Mouse (Mus musculus): ENCODE measurements around the gene Emp3. TPM values are rescaled to one million over a fixed set of nuclear protein-coding genes. Genes with fewer than 3 reads are reported as not detected.

Gene Emp3
- polyA plus RNA-seq, 1 experiment from 2014 or later = 182 TPM

- no peak overlapping the region for H3K9ac ChIP-seq (ENCODE audit: low read depth, low read length)
- WGBS = 14% methylated on average over 19 of the region's 23 CpGs
- no peak overlapping the region for H3K27ac ChIP-seq (ENCODE audit: low read depth, low read length)
- no peaks in the 10 kb centered on the region for H3K27me3 ChIP-seq (ENCODE audit: control insufficient read depth, insufficient read depth, low read length)
- no peaks in the 10 kb centered on the region for H3K36me3 ChIP-seq (ENCODE audit: control insufficient read depth, insufficient read depth, low read length)
- H3K4me3 ChIP-seq (ENCODE audit: low read length) = peak overlapping the region; percentile 6; the same call in 1 of the 2 replicates
- peak overlapping the region; percentile 30 for H3K4me2 ChIP-seq (replicated peaks; ENCODE audit: low read depth, low read length)
- no peak for ATAC-seq (ENCODE audit: low FRiP score, low TSS enrichment)
- peaks cover 6% of the 10 kb centered on the region; the same call in 1 of the 2 replicates for H3K4me1 ChIP-seq (ENCODE audit: control insufficient read depth, insufficient read depth, low read length)
- H3K9me3 ChIP-seq (ENCODE audit: control insufficient read depth, low read length) = 0 out of 2 replicates have a peak, but pooled peaks cover 4% of the 10 kb centered on the region
Observed at GRCm38 (mm10) chr7:45928626-45929295, 7.6 kb upstream of the Emp3 start.

GRCm38 (mm10) chr7:45924429-45924816 lies 3.2 kb upstream of the Emp3 start:
- 7% methylated on average over 14 of the region's 14 CpGs for WGBS
- Histone ChIP-seq H3K9me3 (ENCODE audit: control insufficient read depth, low read length) (0 out of 2 replicates have a peak, but pooled peaks cover 4% of the 10 kb centered on the region), H3K27me3 (ENCODE audit: control insufficient read depth, insufficient read depth, low read length) (no peaks in the 10 kb centered on the region), H3K9ac (ENCODE audit: low read depth, low read length) (peak overlapping the region; percentile 56; the same call in 1 of the 2 replicates), H3K27ac (ENCODE audit: low read depth, low read length) (peak overlapping the region; percentile 90), H3K4me3 (ENCODE audit: low read length) (peak overlapping the region; percentile 40), H3K36me3 (ENCODE audit: control insufficient read depth, insufficient read depth, low read length) (no peaks in the 10 kb centered on the region), H3K4me1 (ENCODE audit: control insufficient read depth, insufficient read depth, low read length) (peaks cover 35% of the 10 kb centered on the region), H3K4me2 (replicated peaks; ENCODE audit: low read depth, low read length) (peak overlapping the region; percentile 68)
- ATAC-seq (ENCODE audit: low FRiP score, low TSS enrichment) = no peak; the same call in 1 of the 2 replicates

- Histone ChIP-seq H3K27me3 (ENCODE audit: control insufficient read depth, insufficient read depth, low read length) (no peaks in the 10 kb centered on the region), H3K9ac (ENCODE audit: low read depth, low read length) (peak within 1 kb of the TSS; percentile 56; the same call in 1 of the 2 replicates)
Observed at GRCm38 (mm10) chr7:45923762-45924428, 2.7 kb upstream of the Emp3 start, which contains the start of gene Ccdc114. Gene Ccdc114, plus strand, starts transcription at chr7:45924072.

GRCm38 (mm10) chr7:45922928-45923761 lies 1.9 kb upstream of the Emp3 start:
- Histone ChIP-seq H3K9ac (ENCODE audit: low read depth, low read length) (peak overlapping the region; percentile 44; the same call in 1 of the 2 replicates), H3K4me3 (ENCODE audit: low read length) (peak overlapping the region; percentile 40), H3K36me3 (ENCODE audit: control insufficient read depth, insufficient read depth, low read length) (no peaks in the 10 kb centered on the region; the same call in 1 of the 2 replicates), H3K9me3 (ENCODE audit: control insufficient read depth, low read length) (0 out of 2 replicates have a peak, but pooled peaks cover 4% of the 10 kb centered on the region), H3K4me2 (replicated peaks; ENCODE audit: low read depth, low read length) (peak overlapping the region; percentile 68), H3K27ac (ENCODE audit: low read depth, low read length) (peak overlapping the region; percentile 90), H3K27me3 (ENCODE audit: control insufficient read depth, insufficient read depth, low read length) (no peaks in the 10 kb centered on the region), H3K4me1 (ENCODE audit: control insufficient read depth, insufficient read depth, low read length) (peaks cover 41% of the 10 kb centered on the region)
- ATAC-seq (ENCODE audit: low FRiP score, low TSS enrichment) = peak; percentile 92
- 1% methylated on average over 37 of the region's 37 CpGs for WGBS

More at GRCm38 (mm10) chr7:45923762-45924428, 2.7 kb upstream of the Emp3 start, which contains the start of gene Ccdc114:
- H3K36me3 ChIP-seq (ENCODE audit: control insufficient read depth, insufficient read depth, low read length) = no peaks in the 10 kb centered on the region
- H3K4me3 ChIP-seq (ENCODE audit: low read length) = peak within 1 kb of the TSS; percentile 40
- peak within 1 kb of the TSS; percentile 68 for H3K4me2 ChIP-seq (replicated peaks; ENCODE audit: low read depth, low read length)
- 0 out of 2 replicates have a peak, but pooled peaks cover 4% of the 10 kb centered on the region for H3K9me3 ChIP-seq (ENCODE audit: control insufficient read depth, low read length)
- peak; percentile 69 for ATAC-seq (ENCODE audit: low FRiP score, low TSS enrichment)
- peaks cover 39% of the 10 kb centered on the region for H3K4me1 ChIP-seq (ENCODE audit: control insufficient read depth, insufficient read depth, low read length)
- 2% methylated on average over 24 of the region's 24 CpGs for WGBS
- peak within 1 kb of the TSS; percentile 90 for H3K27ac ChIP-seq (ENCODE audit: low read depth, low read length)

GRCm38 (mm10) chr7:45921950-45922600 lies 871 bp upstream of the Emp3 start:
- Histone ChIP-seq H3K4me2 (replicated peaks; ENCODE audit: low read depth, low read length) (peak overlapping the region; percentile 68), H3K4me1 (ENCODE audit: control insufficient read depth, insufficient read depth, low read length) (peaks cover 52% of the 10 kb centered on the region), H3K4me3 (ENCODE audit: low read length) (no peak overlapping the region)

GRCm38 (mm10) chr7:45920583-45921241 lies 492 bp downstream of the Emp3 start:
- H3K9me3 ChIP-seq (ENCODE audit: control insufficient read depth, low read length) = 0 out of 2 replicates have a peak, but pooled peaks cover 4% of the 10 kb centered on the region
- H3K4me1 ChIP-seq (ENCODE audit: control insufficient read depth, insufficient read depth, low read length) = peaks cover 63% of the 10 kb centered on the region
- no peak for ATAC-seq (ENCODE audit: low FRiP score, low TSS enrichment)
- peak overlapping the region; percentile 89 for H3K27ac ChIP-seq (ENCODE audit: low read depth, low read length)
- peak overlapping the region; percentile 50 for H3K4me2 ChIP-seq (replicated peaks; ENCODE audit: low read depth, low read length)
- peak overlapping the region; percentile 65 for H3K9ac ChIP-seq (ENCODE audit: low read depth, low read length)
- 30% methylated on average over 9 of the region's 9 CpGs for WGBS
- H3K27me3 ChIP-seq (ENCODE audit: control insufficient read depth, insufficient read depth, low read length) = no peaks in the 10 kb centered on the region
- peak overlapping the region; percentile 46 for H3K4me3 ChIP-seq (ENCODE audit: low read length)
- H3K36me3 ChIP-seq (ENCODE audit: control insufficient read depth, insufficient read depth, low read length) = no peaks in the 10 kb centered on the region; the same call in 1 of the 2 replicates

More at GRCm38 (mm10) chr7:45921950-45922600, 871 bp upstream of the Emp3 start:
- H3K9me3 ChIP-seq (ENCODE audit: control insufficient read depth, low read length) = 0 out of 2 replicates have a peak, but pooled peaks cover 4% of the 10 kb centered on the region
- 81% methylated on average over 12 of the region's 12 CpGs for WGBS
- no peak overlapping the region for H3K9ac ChIP-seq (ENCODE audit: low read depth, low read length)
- no peaks in the 10 kb centered on the region; the same call in 1 of the 2 replicates for H3K36me3 ChIP-seq (ENCODE audit: control insufficient read depth, insufficient read depth, low read length)
- H3K27ac ChIP-seq (ENCODE audit: low read depth, low read length) = peak overlapping the region; percentile 90
- H3K27me3 ChIP-seq (ENCODE audit: control insufficient read depth, insufficient read depth, low read length) = no peaks in the 10 kb centered on the region
- ATAC-seq (ENCODE audit: low FRiP score, low TSS enrichment) = no peak

- H3K4me1 ChIP-seq (ENCODE audit: control insufficient read depth, insufficient read depth, low read length) = peaks cover 60% of the 10 kb centered on the region
- 76% methylated on average over 4 of the region's 4 CpGs for WGBS
- no peak for ATAC-seq (ENCODE audit: low FRiP score, low TSS enrichment)
- H3K4me2 ChIP-seq (replicated peaks; ENCODE audit: low read depth, low read length) = peak overlapping the region; percentile 50
- H3K27me3 ChIP-seq (ENCODE audit: control insufficient read depth, insufficient read depth, low read length) = no peaks in the 10 kb centered on the region
- 0 out of 2 replicates have a peak, but pooled peaks cover 1% of the 10 kb centered on the region for H3K9me3 ChIP-seq (ENCODE audit: control insufficient read depth, low read length)
- H3K9ac ChIP-seq (ENCODE audit: low read depth, low read length) = peak overlapping the region; percentile 65; the same call in 1 of the 2 replicates
- peak overlapping the region; percentile 89; the same call in 1 of the 2 replicates for H3K27ac ChIP-seq (ENCODE audit: low read depth, low read length)
- H3K4me3 ChIP-seq (ENCODE audit: low read length) = peak overlapping the region; percentile 46
- H3K36me3 ChIP-seq (ENCODE audit: control insufficient read depth, insufficient read depth, low read length) = no peaks in the 10 kb centered on the region; the same call in 1 of the 2 replicates
Observed at GRCm38 (mm10) chr7:45919761-45920160, 1.4 kb downstream of the Emp3 start.
